Mouse (Mus musculus) C2C12 (cell line): ENCODE measurements around the gene A930004D18Rik.

Experiments
- CEBPB ChIP-seq: IDR thresholded peaks from one replicate; pipeline ENCODE4 v1.6.1; 2011; ENCODE audit warnings: low read depth, mild to moderate bottlenecking, control low read depth, moderate library complexity
- CTCF ChIP-seq: IDR thresholded peaks from one replicate; pipeline ENCODE4 v1.5.1; 2011; ENCODE audit not compliant: control insufficient read depth, insufficient read depth, insufficient read length
- MAX ChIP-seq: IDR thresholded peaks from one replicate; pipeline ENCODE4 v1.6.1; 2011; ENCODE audit warnings: mild to moderate bottlenecking, control low read depth
- MYOD1 ChIP-seq: IDR thresholded peaks from one replicate; pipeline ENCODE4 v1.6.1; 2011; ENCODE audit warnings: low read depth; ENCODE audit not compliant: control insufficient read depth, insufficient read length
- USF1 ChIP-seq: IDR thresholded peaks from one replicate; pipeline ENCODE4 v1.6.1; 2011; ENCODE audit warnings: low read depth, mild to moderate bottlenecking, control low read depth, moderate library complexity

- TF ChIP-seq USF1 (no peak), CTCF (no peak), CEBPB (no peak), MYOD1 (no peak), MAX (no peak)
Measured at GRCm38 (mm10) chr2:18016639-18017038, 20.9 kb downstream of the A930004D18Rik start.
